Comparison of ENCODE assay signal across 11 mouse cellular contexts in the genomic region with DNA sequence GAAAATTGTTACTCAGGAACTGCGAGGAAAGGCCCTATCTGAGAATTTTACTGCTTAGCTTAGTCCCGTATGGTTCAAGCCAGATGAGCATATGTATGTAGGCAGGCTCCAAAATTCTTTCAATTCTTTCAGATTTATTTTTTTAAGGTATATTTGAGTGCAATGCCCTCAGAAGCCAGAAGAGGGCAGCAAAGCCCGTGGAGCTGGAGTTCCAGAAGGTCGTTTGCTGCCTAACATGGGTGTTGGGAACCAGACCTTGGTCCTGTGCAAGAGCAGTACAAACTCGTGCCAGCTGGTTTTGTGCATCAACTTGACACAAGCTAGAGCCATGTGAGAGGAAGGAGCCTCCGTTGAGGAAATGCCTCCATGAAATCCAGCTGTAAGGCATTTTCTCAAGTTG. TPM values are rescaled to one million over a fixed set of nuclear protein-coding genes. Genes with fewer than 3 reads are reported as not detected.
A peak's percentile ranks its signal among the peaks of the same experiment; 100 is the strongest.
DNase-seq lines count a peak whose midpoint lies in the region; ATAC-seq and TF ChIP-seq lines count a peak whose summit lies in the region.
"Had no signal": no experiment of that assay in that cellular context is flagged by ENCODE, and none has a peak within 500 bp of the region (broad histone marks: within the 10 kb centered on the region; RNA-seq: fewer than 3 reads in every experiment).

No protein-coding gene starts in this region.

- no peak overlapping the region for H3K4me2 ChIP-seq in intestine, postnatal 0 days (replicated peaks; ENCODE audit: low read depth)
- H3K4me2 ChIP-seq in intestine, embryonic 16.5 days (ENCODE audit: low read depth, low read length), result no peak overlapping the region
- H3K4me2 ChIP-seq: liver, embryonic 15.5 days; neural tube, embryonic 12.5 days had no signal

- H3K9ac ChIP-seq in intestine, postnatal 0 days (ENCODE audit: low read depth, low read length), result no peak overlapping the region
- H3K9ac ChIP-seq in intestine, embryonic 16.5 days (ENCODE audit: low read depth, low read length), result no peak overlapping the region
- H3K9ac ChIP-seq: liver, embryonic 15.5 days; neural tube, embryonic 12.5 days had no signal

- WGBS in intestine, postnatal 0 days, result 58% methylated on average over 6 of the region's 6 CpGs
- WGBS in intestine, embryonic 16.5 days, result 57% methylated on average over 6 of the region's 6 CpGs

- no peaks in the 10 kb centered on the region for H3K27me3 ChIP-seq in intestine, postnatal 0 days (replicated peaks; ENCODE audit: control insufficient read depth, insufficient read depth, low read length)
- H3K27me3 ChIP-seq in intestine, embryonic 16.5 days (replicated peaks; ENCODE audit: control insufficient read depth, insufficient read depth, low read length), result no peaks in the 10 kb centered on the region
- H3K27me3 ChIP-seq: liver, embryonic 15.5 days; neural tube, embryonic 12.5 days had no signal

- H3K9me3 ChIP-seq in intestine, postnatal 0 days (ENCODE audit: control insufficient read depth), result no peaks in the 10 kb centered on the region
- no peaks in the 10 kb centered on the region for H3K9me3 ChIP-seq in intestine, embryonic 16.5 days (ENCODE audit: control insufficient read depth, low read length)
- H3K9me3 ChIP-seq: liver, embryonic 15.5 days had no signal

- no peak overlapping the region for H3K27ac ChIP-seq in intestine, postnatal 0 days (ENCODE audit: low read depth, low read length)
- no peak overlapping the region for H3K27ac ChIP-seq in intestine, embryonic 16.5 days (ENCODE audit: low read length)
- H3K27ac ChIP-seq in bone marrow macrophage, adult 2 months (ENCODE audit: insufficient read depth, low read depth, low read length), result no peak overlapping the region
- H3K27ac ChIP-seq: liver, embryonic 15.5 days; neural tube, embryonic 12.5 days had no signal

- DNase-seq in retina, postnatal 1 day, result peak; percentile 2
- DNase-seq in retina, embryonic 14.5 days (ENCODE audit: low spot score), result no peak
- peak; percentile 6 for DNase-seq in thymus, postnatal 14 days
- DNase-seq in frontal cortex, postnatal 25 days (ENCODE audit: low spot score in 2 of 2), result no peak
- DNase-seq: cerebellum, adult 2 months had no signal

- TF ChIP-seq CTCF in intestine, postnatal 0 days (IDR thresholded peaks at IDR 0.05; ENCODE audit: low read depth), result peak; percentile 60
- peak; percentile 48 for TF ChIP-seq CTCF in bone marrow macrophage, adult 2 months (IDR thresholded peaks at IDR 0.05; ENCODE audit: low read depth, low read length)

- TF ChIP-seq POLR2A in bone marrow macrophage, adult 2 months (IDR thresholded peaks at IDR 0.05; ENCODE audit: borderline replicate concordance, low read depth, low read length), result no peak

- H3K36me3 ChIP-seq in intestine, postnatal 0 days (ENCODE audit: control insufficient read depth, insufficient read depth), result no peaks in the 10 kb centered on the region
- H3K36me3 ChIP-seq in intestine, embryonic 16.5 days (ENCODE audit: control insufficient read depth, insufficient read depth, low read length), result no peaks in the 10 kb centered on the region
- H3K36me3 ChIP-seq: liver, embryonic 15.5 days; neural tube, embryonic 12.5 days had no signal

- H3K4me1 ChIP-seq in intestine, postnatal 0 days (replicated peaks; ENCODE audit: control insufficient read depth, insufficient read depth, low read length), result no peaks in the 10 kb centered on the region
- no peaks in the 10 kb centered on the region for H3K4me1 ChIP-seq in intestine, embryonic 16.5 days (ENCODE audit: control insufficient read depth, insufficient read depth, low read length)
- H3K4me1 ChIP-seq in bone marrow macrophage, adult 2 months (ENCODE audit: control insufficient read depth, insufficient read depth, low read length), result no peaks in the 10 kb centered on the region
- H3K4me1 ChIP-seq: liver, embryonic 15.5 days; neural tube, embryonic 12.5 days had no signal

- ATAC-seq in intestine, postnatal 0 days, result no peak
- ATAC-seq in intestine, embryonic 16.5 days, result no peak
- ATAC-seq in activated CD4-positive, CD25-positive, alpha-beta regulatory T cell, adult 4 months, result no peak

- no peak overlapping the region for H3K4me3 ChIP-seq in intestine, postnatal 0 days (ENCODE audit: low read depth, low read length)
- no peak overlapping the region for H3K4me3 ChIP-seq in intestine, embryonic 16.5 days (ENCODE audit: low read length)
- H3K4me3 ChIP-seq in bone marrow macrophage, adult 2 months (ENCODE audit: insufficient read depth, low read length), result no peak overlapping the region
- H3K4me3 ChIP-seq: liver, embryonic 15.5 days; neural tube, embryonic 12.5 days had no signal

RNA-seq across cellular contexts. Expression of a gene that starts 11.6 kb away (rescaled TPM):
- polyA plus RNA-seq in intestine, postnatal 0 days (2015; fragmentation: Nextera tagmentation; extraction: Ambion mirVana), result 2.3 and 2.5 TPM in 2 replicates
- polyA plus RNA-seq in intestine, embryonic 16.5 days (2015; fragmentation: Nextera tagmentation; extraction: Ambion mirVana), result 1.1 and 1.2 TPM in 2 replicates
- polyA plus RNA-seq in bone marrow macrophage, adult 2 months (2012; ENCODE audit: insufficient read depth, insufficient read length, missing spikeins), result not detected in 2 replicates
- polyA plus RNA-seq in activated CD4-positive, CD25-positive, alpha-beta regulatory T cell, adult 4 months (2017; shearing (Covaris generic)), result not detected
- polyA plus RNA-seq: liver, embryonic 15.5 days had no signal

Comparison
In these comparisons a context has a peak if more than half of its experiments do, and no peak if none do; other contexts are left out.
1. DNase-seq: peak in retina, postnatal 1 day (single experiment) and thymus, postnatal 14 days (single experiment); none in retina, embryonic 14.5 days (single experiment) and frontal cortex, postnatal 25 days (0 of 2).